Mouse (Mus musculus): ENCODE results near the gene Plekhg2. TPM values are rescaled to one million over a fixed set of nuclear protein-coding genes. Genes with fewer than 3 reads are reported as not detected.

The Plekhg2 gene
- polyA plus RNA-seq, 1 experiment, result 14.6 TPM

GRCm38 (mm10) chr7:28344637-28345036, 27.8 kb downstream of the Plekhg2 start:
- Histone ChIP-seq H3K4me3 (ENCODE audit: insufficient read depth, low read length) (no peak overlapping the region), H3K4me1 (ENCODE audit: control insufficient read depth, insufficient read depth, low read length) (peaks cover 19% of the 10 kb centered on the region), H3K27ac (ENCODE audit: insufficient read depth, low read depth, low read length) (no peak overlapping the region)
- 0 out of 2 replicates have a peak, but pooled peaks have one; percentile 16 for TF ChIP-seq CTCF (IDR thresholded peaks at IDR 0.05; ENCODE audit: low read depth, low read length)
- no peak for TF ChIP-seq POLR2A (IDR thresholded peaks at IDR 0.05; ENCODE audit: borderline replicate concordance, low read depth, low read length)

- no peak for TF ChIP-seq CTCF (IDR thresholded peaks at IDR 0.05; ENCODE audit: low read depth, low read length)
- no peak for TF ChIP-seq POLR2A (IDR thresholded peaks at IDR 0.05; ENCODE audit: borderline replicate concordance, low read depth, low read length)
- no peak overlapping the region for H3K4me3 ChIP-seq (ENCODE audit: insufficient read depth, low read length)
- peaks cover 5% of the 10 kb centered on the region for H3K4me1 ChIP-seq (ENCODE audit: control insufficient read depth, insufficient read depth, low read length)
- H3K27ac ChIP-seq (ENCODE audit: insufficient read depth, low read depth, low read length), result no peak overlapping the region
These were observed 31.0 kb downstream of the Plekhg2 start for GRCm38 (mm10) chr7:28341381-28341780.

- Histone ChIP-seq H3K4me1 (ENCODE audit: control insufficient read depth, insufficient read depth, low read length) (peaks cover 11% of the 10 kb centered on the region), H3K4me3 (ENCODE audit: insufficient read depth, low read length) (peak overlapping the region; percentile 64), H3K27ac (ENCODE audit: insufficient read depth, low read depth, low read length) (peak overlapping the region; percentile 96)
- TF ChIP-seq CTCF (IDR thresholded peaks at IDR 0.05; ENCODE audit: low read depth, low read length) (0 out of 2 replicates have a peak, but pooled peaks have one; percentile 34), POLR2A (IDR thresholded peaks at IDR 0.05; ENCODE audit: borderline replicate concordance, low read depth, low read length) (no peak)
These were observed 33.0 kb downstream of the Plekhg2 start for GRCm38 (mm10) chr7:28339213-28339917.

GRCm38 (mm10) chr7:28338108-28338998, 34.0 kb downstream of the Plekhg2 start, which contains the start of gene Supt5:
Supt5 (minus strand) TSS chr7:28338746.
- Histone ChIP-seq H3K27ac (ENCODE audit: insufficient read depth, low read depth, low read length) (peak within 1 kb of the TSS; percentile 96), H3K4me1 (ENCODE audit: control insufficient read depth, insufficient read depth, low read length) (peaks cover 11% of the 10 kb centered on the region), H3K4me3 (ENCODE audit: insufficient read depth, low read length) (peak within 1 kb of the TSS; percentile 95)
- TF ChIP-seq POLR2A (IDR thresholded peaks at IDR 0.05; ENCODE audit: borderline replicate concordance, low read depth, low read length) (no peak), CTCF (IDR thresholded peaks at IDR 0.05; ENCODE audit: low read depth, low read length) (no peak)

GRCm38 (mm10) chr7:28335471-28335870, 36.9 kb downstream of the Plekhg2 start:
- H3K4me3 ChIP-seq (ENCODE audit: insufficient read depth, low read length), result no peak overlapping the region
- TF ChIP-seq CTCF (IDR thresholded peaks at IDR 0.05; ENCODE audit: low read depth, low read length), result no peak

GRCm38 (mm10) chr7:28334534-28334933, 37.9 kb downstream of the Plekhg2 start:
- TF ChIP-seq CTCF (IDR thresholded peaks at IDR 0.05; ENCODE audit: low read depth, low read length), result no peak
- no peak for TF ChIP-seq POLR2A (IDR thresholded peaks at IDR 0.05; ENCODE audit: borderline replicate concordance, low read depth, low read length)
- no peak overlapping the region for H3K27ac ChIP-seq (ENCODE audit: insufficient read depth, low read depth, low read length)
- H3K4me1 ChIP-seq (ENCODE audit: control insufficient read depth, insufficient read depth, low read length), result peaks cover 11% of the 10 kb centered on the region
- no peak overlapping the region for H3K4me3 ChIP-seq (ENCODE audit: insufficient read depth, low read length)

More at GRCm38 (mm10) chr7:28335471-28335870, 36.9 kb downstream of the Plekhg2 start:
- Histone ChIP-seq H3K4me1 (ENCODE audit: control insufficient read depth, insufficient read depth, low read length) (peaks cover 11% of the 10 kb centered on the region), H3K27ac (ENCODE audit: insufficient read depth, low read depth, low read length) (no peak overlapping the region)

- TF ChIP-seq POLR2A (IDR thresholded peaks at IDR 0.05; ENCODE audit: borderline replicate concordance, low read depth, low read length), result no peak
- Histone ChIP-seq H3K27ac (ENCODE audit: insufficient read depth, low read depth, low read length) (no peak overlapping the region), H3K4me1 (ENCODE audit: control insufficient read depth, insufficient read depth, low read length) (no peaks in the 10 kb centered on the region), H3K4me3 (ENCODE audit: insufficient read depth, low read length) (no peak overlapping the region)
These were observed 44.1 kb downstream of the Plekhg2 start for GRCm38 (mm10) chr7:28328260-28328659.

GRCm38 (mm10) chr7:28326457-28326856, 45.9 kb downstream of the Plekhg2 start:
- no peak overlapping the region for H3K27ac ChIP-seq (ENCODE audit: insufficient read depth, low read depth, low read length)
- H3K4me3 ChIP-seq (ENCODE audit: insufficient read depth, low read length), result no peak overlapping the region
- H3K4me1 ChIP-seq (ENCODE audit: control insufficient read depth, insufficient read depth, low read length), result peaks cover 12% of the 10 kb centered on the region
- no peak for TF ChIP-seq CTCF (IDR thresholded peaks at IDR 0.05; ENCODE audit: low read depth, low read length)
- TF ChIP-seq POLR2A (IDR thresholded peaks at IDR 0.05; ENCODE audit: borderline replicate concordance, low read depth, low read length), result no peak

- no peak for TF ChIP-seq POLR2A (IDR thresholded peaks at IDR 0.05; ENCODE audit: borderline replicate concordance, low read depth, low read length)
- TF ChIP-seq CTCF (IDR thresholded peaks at IDR 0.05; ENCODE audit: low read depth, low read length), result no peak
- Histone ChIP-seq H3K4me3 (ENCODE audit: insufficient read depth, low read length) (no peak overlapping the region), H3K4me1 (ENCODE audit: control insufficient read depth, insufficient read depth, low read length) (peaks cover 12% of the 10 kb centered on the region), H3K27ac (ENCODE audit: insufficient read depth, low read depth, low read length) (no peak overlapping the region)
These were observed 47.1 kb downstream of the Plekhg2 start for GRCm38 (mm10) chr7:28325293-28325692.
